Mouse (Mus musculus) lung, postnatal 0 days (tissue): ENCODE measurements around the gene Exosc6.
"Not testable (repeated sequence)": the region's sequence is repeated elsewhere in the genome, so short reads cannot be mapped to it uniquely, and the experiment has no call there.

Experiments used
- CTCF ChIP-seq: IDR thresholded peaks from 2 replicates; pipeline ENCODE4 v1.5.1; 2016; ENCODE audit warnings: antibody characterized with exemption, mild to moderate bottlenecking
- EP300 ChIP-seq: IDR thresholded peaks from 2 replicates; pipeline ENCODE4 v1.6.1; 2016; ENCODE audit warnings: antibody characterized with exemption, mild to moderate bottlenecking, control low read depth

GRCm38 (mm10) chr8:111083936-111084335, 27.8 kb downstream of the Exosc6 start:
- TF ChIP-seq CTCF, EP300: not testable (repeated sequence)
